Mouse (Mus musculus) MEL (cell line): ENCODE measurements at regions not wholly inside any gene's neighbourhood (a gene's known extent, or its start where the extent isn't known, plus 50 kb on each side); places are given as distances from the start of the nearest gene placed in this dataset.

Source experiments
- CTCF ChIP-seq, 3 experiments: IDR thresholded peaks in 2 of 3; conservative IDR thresholded peaks in 1 of 3; 2 replicates each; pipeline ENCODE4 v1.5.1; 2011 to 2012; ENCODE audit warnings: low read length in 3 of 3, low read depth in 2 of 3, mild to moderate bottlenecking in 2 of 3, improper control_type of control experiment in 1 of 3, inconsistent platforms in 1 of 3, mixed read lengths in 1 of 3, moderate library complexity in 1 of 3; ENCODE audit not compliant: control insufficient read depth in 1 of 3, insufficient read depth in 1 of 3, poor library complexity in 1 of 3, severe bottlenecking in 1 of 3
- E2F4 ChIP-seq: IDR thresholded peaks from 2 replicates; pipeline ENCODE4 v1.6.1; 2011; ENCODE audit warnings: low read depth, low read length, improper control_type of control experiment, borderline replicate concordance
- EP300 ChIP-seq, 2 experiments: IDR thresholded peaks; 2 replicates each; pipeline ENCODE4 v1.6.1; 2011; ENCODE audit warnings: improper control_type of control experiment in 2 of 2, low read length in 2 of 2, low read depth in 1 of 2, mild to moderate bottlenecking in 1 of 2
- HCFC1 ChIP-seq: IDR thresholded peaks from 2 replicates; pipeline ENCODE4 v1.6.1; 2012; ENCODE audit warnings: low read depth, mild to moderate bottlenecking, inconsistent platforms, low read length, improper control_type of control experiment, moderate library complexity
- MAZ ChIP-seq: IDR thresholded peaks from 2 replicates; pipeline ENCODE4 v1.6.1; 2012; ENCODE audit warnings: low read depth, mild to moderate bottlenecking, inconsistent platforms, low read length, improper control_type of control experiment
- NELFE ChIP-seq: IDR thresholded peaks from 2 replicates; pipeline ENCODE4 v1.6.1; 2011; ENCODE audit warnings: low read depth, low read length, improper control_type of control experiment
- POLR2A ChIP-seq, 2 experiments: IDR thresholded peaks; 2 replicates each; pipeline ENCODE4 v1.6.1; 2011 to 2012; ENCODE audit warnings: low read length in 2 of 2, mild to moderate bottlenecking in 2 of 2, control low read depth in 1 of 2, improper control_type of control experiment in 1 of 2, low read depth in 1 of 2, moderate library complexity in 1 of 2; ENCODE audit not compliant: control insufficient read depth in 1 of 2, insufficient read depth in 1 of 2, poor library complexity in 1 of 2
- POLR2AphosphoS2 ChIP-seq: IDR thresholded peaks from 2 replicates; pipeline ENCODE4 v1.6.1; 2011; ENCODE audit warnings: low read length, improper control_type of control experiment
- POLR2AphosphoS5 ChIP-seq: IDR thresholded peaks from 2 replicates; pipeline ENCODE4 v1.6.1; 2012; ENCODE audit warnings: low read depth, borderline replicate concordance, mild to moderate bottlenecking, inconsistent platforms, low read length, moderate library complexity, mixed read lengths
- RCOR1 ChIP-seq: IDR thresholded peaks from 2 replicates; pipeline ENCODE4 v1.6.1; 2012; ENCODE audit warnings: low read depth, mild to moderate bottlenecking, inconsistent platforms, low read length, improper control_type of control experiment
- TCF12 ChIP-seq: IDR thresholded peaks from 2 replicates; pipeline ENCODE4 v1.6.1; 2014; ENCODE audit warnings: low read depth, mild to moderate bottlenecking, inconsistent platforms, low read length, improper control_type of control experiment, moderate library complexity
- ZKSCAN1 ChIP-seq: IDR thresholded peaks from 2 replicates; pipeline ENCODE4 v1.6.1; 2012; ENCODE audit warnings: low read depth, mild to moderate bottlenecking, inconsistent platforms, low read length, improper control_type of control experiment, moderate library complexity
- ZMIZ1 ChIP-seq: IDR thresholded peaks from 2 replicates; pipeline ENCODE4 v1.6.1; 2012; ENCODE audit warnings: low read depth, mild to moderate bottlenecking, inconsistent platforms, low read length, improper control_type of control experiment, moderate library complexity
- ZNF384 ChIP-seq: IDR thresholded peaks from 2 replicates; pipeline ENCODE4 v1.6.1; 2012; ENCODE audit warnings: low read depth, mild to moderate bottlenecking, inconsistent platforms, low read length, improper control_type of control experiment

GRCm38 (mm10) chr6:31240051-31240450, 158.5 kb upstream of the Mkln1 start:
- TF ChIP-seq TCF12 (no peak), EP300 (IDR thresholded peaks at IDR 0.05; ENCODE audit: low read depth in 1 of 2, low read length in 2 of 2) (no peak), CTCF (IDR thresholded peaks at IDR 0.05 in 2 of 3, conservative IDR thresholded peaks at IDR 0.05 in 1 of 3; ENCODE audit: control insufficient read depth in 1 of 3, insufficient read depth in 1 of 3, low read depth in 2 of 3, low read length in 3 of 3, poor library complexity in 1 of 3, severe bottlenecking in 1 of 3) (no peak), ZKSCAN1 (no peak), POLR2A (IDR thresholded peaks at IDR 0.05; ENCODE audit: control insufficient read depth in 1 of 2, insufficient read depth in 1 of 2, low read depth in 1 of 2, low read length in 2 of 2, poor library complexity in 1 of 2) (no peak), E2F4 (no peak), ZNF384 (no peak), ZMIZ1 (no peak), NELFE (no peak), HCFC1 (no peak), POLR2AphosphoS2 (no peak), POLR2AphosphoS5 (no peak), RCOR1 (no peak), MAZ (no peak)
